Mouse (Mus musculus) telencephalon, adult 2 months (tissue): ENCODE measurements around the gene Ssu72.
"Not testable (repeated sequence)": the region's sequence is repeated elsewhere in the genome, so short reads cannot be mapped to it uniquely, and the experiment has no call there.

Experiments used
- DNase-seq: peaks from one replicate; pipeline ENCODE4 v3.0.0-alpha.2; 2011; ENCODE audit warnings: low read depth, low spot score

Ssu72 gene

GRCm38 (mm10) chr4:155700425-155700824 lies 4.2 kb upstream of the Ssu72 start:
- no peak for DNase-seq

GRCm38 (mm10) chr4:155703425-155703929 lies 1.1 kb upstream of the Ssu72 start:
- DNase-seq: no peak

- DNase-seq: no peak
Measured at GRCm38 (mm10) chr4:155705592-155705929, 961 bp downstream of the Ssu72 start.

GRCm38 (mm10) chr4:155708582-155708981 lies 4.0 kb downstream of the Ssu72 start:
- no peak for DNase-seq

GRCm38 (mm10) chr4:155708988-155709387 lies 4.4 kb downstream of the Ssu72 start:
- DNase-seq: no peak

- no peak for DNase-seq
Measured at GRCm38 (mm10) chr4:155710521-155711252, 6.1 kb downstream of the Ssu72 start.

- DNase-seq: no peak
Measured at GRCm38 (mm10) chr4:155721668-155722083, 17.1 kb downstream of the Ssu72 start.

- DNase-seq: no peak
Measured at GRCm38 (mm10) chr4:155727993-155728392, 23.4 kb downstream of the Ssu72 start.

- no peak for DNase-seq
Measured at GRCm38 (mm10) chr4:155733267-155733666, 28.7 kb downstream of the Ssu72 start.

- DNase-seq: peak; percentile 90
Measured at GRCm38 (mm10) chr4:155734350-155734941, 29.8 kb downstream of the Ssu72 start, which contains the start of gene Tmem240. TSS of gene Tmem240 (plus strand) at chr4:155734800.

- no peak for DNase-seq
Measured at GRCm38 (mm10) chr4:155734951-155735702, 30.5 kb downstream of the Ssu72 start.

GRCm38 (mm10) chr4:155735788-155736187 lies 31.2 kb downstream of the Ssu72 start:
- no peak for DNase-seq

GRCm38 (mm10) chr4:155736421-155736820 lies 31.8 kb downstream of the Ssu72 start:
- DNase-seq: no peak

GRCm38 (mm10) chr4:155738262-155738661 lies 33.7 kb downstream of the Ssu72 start:
- peak; percentile 76 for DNase-seq

- no peak for DNase-seq
Measured at GRCm38 (mm10) chr4:155739152-155739551, 34.6 kb downstream of the Ssu72 start.

GRCm38 (mm10) chr4:155739741-155740636 lies 35.4 kb downstream of the Ssu72 start:
- DNase-seq: no peak

GRCm38 (mm10) chr4:155740681-155741080 lies 36.1 kb downstream of the Ssu72 start:
- DNase-seq: not testable (repeated sequence)

GRCm38 (mm10) chr4:155742684-155743083 lies 38.1 kb downstream of the Ssu72 start:
- DNase-seq: no peak

- DNase-seq: no peak
Measured at GRCm38 (mm10) chr4:155744474-155744873, 39.9 kb downstream of the Ssu72 start.

- no peak for DNase-seq
Measured at GRCm38 (mm10) chr4:155745136-155745535, 40.5 kb downstream of the Ssu72 start.

- peak; percentile 50 for DNase-seq
Measured at GRCm38 (mm10) chr4:155746036-155746548, 41.5 kb downstream of the Ssu72 start.
